Mouse (Mus musculus) CH12.LX (cell line): Measurements from ENCODE around the gene Cox19. TPM values are rescaled to one million over a fixed set of nuclear protein-coding genes. Genes with fewer than 3 reads are reported as not detected.

ENCODE experiments used
- DNase-seq: peaks from one replicate; pipeline ENCODE4 v3.0.0-alpha.2; 2013; ENCODE audit errors: extremely low read depth
- H3K27ac ChIP-seq: 2 replicates; pipeline ENCODE4 v1.5.1; 2012; ENCODE audit warnings: low read depth, mild to moderate bottlenecking, control low read depth, moderate library complexity; ENCODE audit not compliant: insufficient read depth
- H3K27me3 ChIP-seq: replicated peaks from 2 replicates; pipeline ENCODE3; 2012; ENCODE audit warnings: inconsistent platforms
- H3K36me3 ChIP-seq, 2 experiments: replicated peaks in 1 of 2; 2 replicates each; pipeline versions ENCODE3 to v1.6.1; 2012; ENCODE audit warnings: inconsistent platforms in 1 of 2, low read length in 1 of 2, mild to moderate bottlenecking in 1 of 2, mixed read lengths in 1 of 2, moderate library complexity in 1 of 2; ENCODE audit not compliant: control insufficient read depth in 1 of 2, insufficient read depth in 1 of 2
- H3K4me1 ChIP-seq, 2 experiments: 2 replicates each; pipeline ENCODE4 v1.6.1; 2012; ENCODE audit warnings: inconsistent platforms in 1 of 2, moderate library complexity in 1 of 2; ENCODE audit not compliant: insufficient read depth in 2 of 2, control insufficient read depth in 1 of 2
- H3K4me2 ChIP-seq: 2 replicates; pipeline ENCODE4 v1.6.1; 2012; ENCODE audit warnings: low read depth, mild to moderate bottlenecking, control low read depth; ENCODE audit not compliant: poor library complexity, insufficient read depth, severe bottlenecking
- H3K4me3 ChIP-seq, 3 experiments: fragments of 150-350 bp in 1 of 3; sonication (generic) in 1 of 3; replicated peaks in 1 of 3; 2 replicates each; pipeline versions ENCODE3 to v1.5.1; 2011 to 2012; ENCODE audit warnings: low read depth in 2 of 3, low read length in 2 of 3, mild to moderate bottlenecking in 2 of 3, moderate library complexity in 2 of 3, control low read depth in 1 of 3, improper control_type of control experiment in 1 of 3, inconsistent platforms in 1 of 3, mixed read lengths in 1 of 3; ENCODE audit not compliant: poor library complexity in 1 of 3
- H3K79me2 ChIP-seq: replicated peaks from 2 replicates; pipeline ENCODE4 v1.6.1; 2012; ENCODE audit warnings: mild to moderate bottlenecking, moderate library complexity; ENCODE audit not compliant: control insufficient read depth, poor library complexity, insufficient read depth, severe bottlenecking; ENCODE audit errors: extremely low read depth
- H3K9ac ChIP-seq: 2 replicates; pipeline ENCODE4 v1.6.1; 2012; ENCODE audit warnings: low read depth, mild to moderate bottlenecking, control low read depth, moderate library complexity; ENCODE audit not compliant: insufficient read depth
- H3K9me3 ChIP-seq: replicated peaks from 2 replicates; pipeline ENCODE3; 2012; ENCODE audit warnings: low read length, inconsistent platforms, mixed read lengths
- EP300 ChIP-seq: IDR thresholded peaks from 2 replicates; pipeline ENCODE4 v1.6.1; 2011; ENCODE audit warnings: low read length, improper control_type of control experiment
- ETS1 ChIP-seq: conservative IDR thresholded peaks from 2 replicates; pipeline ENCODE4 v1.6.1; 2012; ENCODE audit warnings: low read depth, mild to moderate bottlenecking, inconsistent platforms, low read length, improper control_type of control experiment, moderate library complexity
- GABPA ChIP-seq: IDR thresholded peaks from 2 replicates; pipeline ENCODE4 v1.6.1; 2012; ENCODE audit warnings: low read depth, low read length, improper control_type of control experiment, inconsistent platforms; ENCODE audit not compliant: insufficient replicate concordance
- HCFC1 ChIP-seq: IDR thresholded peaks from 2 replicates; pipeline ENCODE4 v1.6.1; 2012; ENCODE audit warnings: low read depth, mild to moderate bottlenecking, inconsistent platforms, low read length, improper control_type of control experiment
- KAT2A ChIP-seq: IDR thresholded peaks from 2 replicates; pipeline ENCODE4 v1.6.1; 2012; ENCODE audit warnings: low read length, improper control_type of control experiment, inconsistent platforms; ENCODE audit not compliant: insufficient replicate concordance
- MAFK ChIP-seq: IDR thresholded peaks from 2 replicates; pipeline ENCODE4 v1.6.1; 2011; ENCODE audit warnings: low read length, improper control_type of control experiment; ENCODE audit not compliant: insufficient replicate concordance
- RCOR1 ChIP-seq: conservative IDR thresholded peaks from 2 replicates; pipeline ENCODE4 v1.6.1; 2012; ENCODE audit warnings: low read depth, mild to moderate bottlenecking, inconsistent platforms, low read length, improper control_type of control experiment
- ZNF384 ChIP-seq: IDR thresholded peaks from 2 replicates; pipeline ENCODE4 v1.6.1; 2012; ENCODE audit warnings: low read depth, low read length, improper control_type of control experiment, inconsistent platforms
- dilution Hi-C: fragments of 300-500 bp; cut with MboI; formaldehyde crosslinking; loops from 2 replicates; pipeline ENCODE4 v1.14.3; 2020; ENCODE audit warnings: low sequenced_read_pairs; ENCODE audit not compliant: extremely low pct_unique_long_range_greater_than_20kb, extremely low pct_ligation_motif_present
- in situ Hi-C: fragments of 300-500 bp; cut with MboI; formaldehyde crosslinking; loops from 3 replicates; pipeline ENCODE4 v1.14.3; 2019; ENCODE audit warnings: low sequenced_read_pairs, low pct_ligation_motif_present, low pct_unique_long_range_greater_than_20kb, mixed read lengths
- polyA plus RNA-seq: library from polyadenylated mRNA; unstranded; fragments of >175 nt; gene quantifications from 2 replicates; pipeline ENCODE4 v1.2.1, GENCODE M21; 2012; ENCODE audit warnings: low read depth; ENCODE audit not compliant: insufficient read length
- total RNA-seq, 2 experiments: library from RNA; depleted of rRNA; stranded (reverse); fragments of 300-350 nt in 1 of 2; fragments of >200 nt in 1 of 2; gene quantifications; 2 replicates each; pipeline ENCODE4 v1.2.3; 2012 to 2014

Gene Cox19
- total and polyA plus RNA-seq, 3 experiments, result 30.1 to 70.1 (median 32.1) TPM

- dilution Hi-C loops, result no loop called here
- peaks cover 63% of the 10 kb centered on the region for H3K9me3 ChIP-seq
These were observed 59.2 kb downstream of the Cox19 start for GRCm38 (mm10) chr5:139291811-139292560.

GRCm38 (mm10) chr5:139290467-139291259 is 60.6 kb downstream of the Cox19 start:
- in situ Hi-C loops (no loop called here), dilution Hi-C loops (no loop called here)
- Histone ChIP-seq H3K27me3 (no peaks in the 10 kb centered on the region), H3K79me2 (no peaks in the 10 kb centered on the region), H3K27ac (peak overlapping the region; percentile 34), H3K9ac (no peak overlapping the region), H3K4me3 (no peak overlapping the region), H3K4me2 (no peak overlapping the region), H3K4me1 (peaks cover 32 to 85% of the 10 kb centered on the region in 2 experiments), H3K9me3 (peaks cover 53% of the 10 kb centered on the region), H3K36me3 (peaks cover 63 to 90% of the 10 kb centered on the region in 2 experiments)
- TF ChIP-seq EP300, result 0 out of 2 replicates have a peak, but pooled peaks have one; percentile 13
- no peak for TF ChIP-seq ZNF384
- no peak for TF ChIP-seq KAT2A
- DNase-seq, result peak; percentile 38

More at GRCm38 (mm10) chr5:139291811-139292560, 59.2 kb downstream of the Cox19 start:
- H3K27me3 ChIP-seq, result no peaks in the 10 kb centered on the region
- TF ChIP-seq ETS1, result no peak
- TF ChIP-seq RCOR1, result no peak
- TF ChIP-seq, all 38 proteins: peak for 0
- peaks cover 18 to 80% of the 10 kb centered on the region in 2 experiments for H3K4me1 ChIP-seq
- H3K36me3 ChIP-seq, result peaks cover 58 to 87% of the 10 kb centered on the region in 2 experiments
- in situ Hi-C loops, result no loop called here
- H3K4me2 ChIP-seq, result no peak overlapping the region
- H3K4me3 ChIP-seq, result no peak overlapping the region
- no peaks in the 10 kb centered on the region for H3K79me2 ChIP-seq
- no peak overlapping the region for H3K27ac ChIP-seq
- no peak overlapping the region for H3K9ac ChIP-seq
- no peak for DNase-seq

- dilution Hi-C loops, result no loop called here
- Histone ChIP-seq H3K9me3 (peaks cover 39% of the 10 kb centered on the region), H3K27ac (0 out of 2 replicates have a peak overlapping the region, but pooled peaks have one; percentile 2)
- TF ChIP-seq MAFK (no peak), GABPA (no peak), HCFC1 (no peak)
- TF ChIP-seq, all 38 proteins: peak for 0
- H3K36me3 ChIP-seq, result peaks cover 59 to 89% of the 10 kb centered on the region in 2 experiments
- peaks cover 44 to 90% of the 10 kb centered on the region in 2 experiments for H3K4me1 ChIP-seq
- no peak overlapping the region for H3K4me3 ChIP-seq
- H3K27me3 ChIP-seq, result no peaks in the 10 kb centered on the region
- no peaks in the 10 kb centered on the region for H3K79me2 ChIP-seq
- H3K9ac ChIP-seq, result no peak overlapping the region
- in situ Hi-C loops, result no loop called here
- H3K4me2 ChIP-seq, result no peak overlapping the region
- DNase-seq, result no peak
These were observed 62.6 kb downstream of the Cox19 start for GRCm38 (mm10) chr5:139288591-139288990.
